Mouse (Mus musculus): ENCODE data around the gene Slc25a28. TPM values are rescaled to one million over a fixed set of nuclear protein-coding genes. Genes with fewer than 3 reads are reported as not detected.
A peak's percentile ranks its signal among the peaks of the same experiment; 100 is the strongest.

The Slc25a28 gene
- 10 to 100 TPM; 21.2 to 28.7 TPM for total RNA-seq (2021)
- long read RNA-seq, experiment 1, transcript Slc25a28-201 (4 exons, 1,535 nt): major isoform, 21 of 24 reads
- long read RNA-seq, experiment 1, partial matches to known transcripts: 0 of 24 reads
- long read RNA-seq, experiment 1, other reads (novel, unspliced or antisense): 3 of 24 reads
- long read RNA-seq, experiment 2, transcript Slc25a28-201 (4 exons, 1,535 nt): major isoform, 32 of 41 reads
- long read RNA-seq, experiment 2, partial matches to known transcripts: 0 of 41 reads
- long read RNA-seq, experiment 2, other reads (novel, unspliced or antisense): 8 of 41 reads

- TF ChIP-seq CTCF (IDR thresholded peaks at IDR 0.05): peak; percentile 79
- intact Hi-C loops (cut with DNase I): loop anchor here (1.0 kb wide), 1 partner anchor 14 kb away; the partner anchor contains the start of gene Entpd7
- peak; percentile 98 for DNase-seq
- Histone ChIP-seq H3K27ac (peak within 1 kb of the TSS; percentile 99), H3K4me3 (peak within 1 kb of the TSS; percentile 91)
Measured at GRCm38 (mm10) chr19:43674730-43675524, at the start of gene Slc25a28. TSS of gene Slc25a28 (minus strand) at chr19:43674881.

GRCm38 (mm10) chr19:43724194-43724593 is 49.5 kb upstream of the Slc25a28 start:
- no peak overlapping the region for H3K27ac ChIP-seq
- no peak overlapping the region for H3K4me3 ChIP-seq
- intact Hi-C loops (cut with DNase I): no loop called here
- no peak for DNase-seq
- TF ChIP-seq CTCF (IDR thresholded peaks at IDR 0.05): no peak

GRCm38 (mm10) chr19:43723501-43723900 is 48.8 kb upstream of the Slc25a28 start:
- no peak for DNase-seq
- no peak overlapping the region for H3K27ac ChIP-seq
- intact Hi-C loops (cut with DNase I): no loop called here
- TF ChIP-seq CTCF (IDR thresholded peaks at IDR 0.05): no peak
- H3K4me3 ChIP-seq: no peak overlapping the region

- intact Hi-C loops (cut with DNase I): no loop called here
- no peak overlapping the region for H3K4me3 ChIP-seq
Measured at GRCm38 (mm10) chr19:43722891-43723290, 48.2 kb upstream of the Slc25a28 start.

GRCm38 (mm10) chr19:43720061-43720460 is 45.4 kb upstream of the Slc25a28 start:
- no peak for DNase-seq
- H3K27ac ChIP-seq: no peak overlapping the region
- no peak for TF ChIP-seq CTCF (IDR thresholded peaks at IDR 0.05)
- H3K4me3 ChIP-seq: no peak overlapping the region
- intact Hi-C loops (cut with DNase I): no loop called here

More at GRCm38 (mm10) chr19:43722891-43723290, 48.2 kb upstream of the Slc25a28 start:
- no peak overlapping the region for H3K27ac ChIP-seq
- no peak for TF ChIP-seq CTCF (IDR thresholded peaks at IDR 0.05)
- no peak for DNase-seq

GRCm38 (mm10) chr19:43711971-43712370 is 37.3 kb upstream of the Slc25a28 start:
- TF ChIP-seq CTCF (IDR thresholded peaks at IDR 0.05): no peak
- no peak for DNase-seq
- Histone ChIP-seq H3K27ac (no peak overlapping the region), H3K4me3 (no peak overlapping the region)
- intact Hi-C loops (cut with DNase I): no loop called here

- H3K27ac ChIP-seq: peak overlapping the region; percentile 35; the same call in 1 of the 2 replicates
Measured at GRCm38 (mm10) chr19:43711159-43711916, 36.7 kb upstream of the Slc25a28 start.

GRCm38 (mm10) chr19:43709317-43709716 is 34.6 kb upstream of the Slc25a28 start:
- no peak for DNase-seq
- no peak for TF ChIP-seq CTCF (IDR thresholded peaks at IDR 0.05)
- intact Hi-C loops (cut with DNase I): no loop called here
- no peak overlapping the region for H3K27ac ChIP-seq
- H3K4me3 ChIP-seq: no peak overlapping the region

More at GRCm38 (mm10) chr19:43711159-43711916, 36.7 kb upstream of the Slc25a28 start:
- no peak for TF ChIP-seq CTCF (IDR thresholded peaks at IDR 0.05)
- H3K4me3 ChIP-seq: peak overlapping the region; percentile 19; the same call in 1 of the 2 replicates
- intact Hi-C loops (cut with DNase I): no loop called here
- DNase-seq: no peak

GRCm38 (mm10) chr19:43708206-43708605 is 33.5 kb upstream of the Slc25a28 start:
- no peak for DNase-seq
- Histone ChIP-seq H3K27ac (no peak overlapping the region), H3K4me3 (no peak overlapping the region)
- TF ChIP-seq CTCF (IDR thresholded peaks at IDR 0.05): no peak
- intact Hi-C loops (cut with DNase I): no loop called here

GRCm38 (mm10) chr19:43704787-43705497 is 30.3 kb upstream of the Slc25a28 start:
- no peak for TF ChIP-seq CTCF (IDR thresholded peaks at IDR 0.05)
- no peak for DNase-seq
- intact Hi-C loops (cut with DNase I): no loop called here
- Histone ChIP-seq H3K27ac (no peak overlapping the region), H3K4me3 (no peak overlapping the region)

- no peak for DNase-seq
- Histone ChIP-seq H3K4me3 (no peak overlapping the region), H3K27ac (no peak overlapping the region)
- TF ChIP-seq CTCF (IDR thresholded peaks at IDR 0.05): no peak
- intact Hi-C loops (cut with DNase I): no loop called here
Measured at GRCm38 (mm10) chr19:43704211-43704610, 29.5 kb upstream of the Slc25a28 start.

GRCm38 (mm10) chr19:43699763-43700155 is 25.1 kb upstream of the Slc25a28 start:
- no peak for DNase-seq
- H3K4me3 ChIP-seq: no peak overlapping the region
- intact Hi-C loops (cut with DNase I): no loop called here
- TF ChIP-seq CTCF (IDR thresholded peaks at IDR 0.05): no peak
- H3K27ac ChIP-seq: no peak overlapping the region
